Mouse (Mus musculus) stomach, embryonic 14.5 days (tissue): Measurements from ENCODE around the gene Muc3. TPM values are rescaled to one million over a fixed set of nuclear protein-coding genes. Genes with fewer than 3 reads are reported as not detected.

Experiments used
- ATAC-seq: fragments of 200-750 bp; cut with Nextera tagmentation; 2 replicates; pipeline ENCODE4 v1.8.0; 2017; ENCODE audit warnings: low read depth, moderate TSS enrichment; ENCODE audit not compliant: insufficient number of reproducible peaks, insufficient read depth, low FRiP score
- H3K27ac ChIP-seq: fragments of 300-500 bp; sonication (generic); 2 replicates; pipeline ENCODE4 v1.5.1; 2014; ENCODE audit warnings: mild to moderate bottlenecking, low read length, moderate library complexity, mixed read lengths
- H3K27me3 ChIP-seq: fragments of 300-500 bp; sonication (generic); 2 replicates; pipeline ENCODE4 v1.6.1; 2014; ENCODE audit warnings: low read length, control low read depth, mixed read lengths; ENCODE audit not compliant: control insufficient read depth, insufficient read depth
- H3K36me3 ChIP-seq: fragments of 300-500 bp; sonication (generic); 2 replicates; pipeline ENCODE4 v1.6.1; 2014; ENCODE audit warnings: mild to moderate bottlenecking, control low read depth, low read length, moderate library complexity, mixed read lengths; ENCODE audit not compliant: control insufficient read depth, insufficient read depth
- H3K4me1 ChIP-seq: fragments of 300-500 bp; sonication (generic); 2 replicates; pipeline ENCODE4 v1.6.1; 2014; ENCODE audit warnings: low read length, control low read depth, mixed read lengths; ENCODE audit not compliant: control insufficient read depth, insufficient read depth
- H3K4me2 ChIP-seq: fragments of 300-500 bp; sonication (generic); replicated peaks from 2 replicates; pipeline ENCODE4 v1.6.1; 2014; ENCODE audit warnings: low read depth, low read length, control low read depth
- H3K4me3 ChIP-seq: fragments of 300-500 bp; sonication (generic); 2 replicates; pipeline ENCODE4 v1.5.1; 2014; ENCODE audit warnings: low read depth, low read length, control low read depth
- H3K9ac ChIP-seq: fragments of 300-500 bp; sonication (generic); replicated peaks from 2 replicates; pipeline ENCODE4 v1.6.1; 2014; ENCODE audit warnings: low read depth, mild to moderate bottlenecking, control low read depth, low read length, moderate library complexity, mixed read lengths
- H3K9me3 ChIP-seq: fragments of 300-500 bp; sonication (generic); 2 replicates; pipeline ENCODE4 v1.6.1; 2016; ENCODE audit warnings: low read depth, low read length, control low read depth; ENCODE audit not compliant: control insufficient read depth
- WGBS: fragments of 180-500 bp; shearing (Covaris S2); extraction: QIAGEN DNeasy Blood & Tissue Kit; methylation state at CpG from one replicate; pipeline ENCODE4 v1.1.7; 2014; 5-methylcytosine and 5-hydroxymethylcytosine counted together
- polyA plus RNA-seq: library from polyadenylated mRNA; unstranded; fragments of >200 nt; fragmentation: Nextera tagmentation; extraction: Ambion mirVana; gene quantifications from 2 replicates; pipeline ENCODE4 v1.2.1, GENCODE M21; 2014

Gene Muc3
- polyA plus RNA-seq, 1 experiment from 2014 or later: not detected

GRCm38 (mm10) chr5:137107670-137108069, 41.5 kb downstream of the Muc3 start:
- Histone ChIP-seq H3K36me3 (0 out of 2 replicates have a peak, but pooled peaks cover 2% of the 10 kb centered on the region), H3K27me3 (no peaks in the 10 kb centered on the region), H3K4me3 (no peak overlapping the region), H3K4me1 (no peaks in the 10 kb centered on the region), H3K4me2 (no peak overlapping the region), H3K9me3 (no peaks in the 10 kb centered on the region), H3K27ac (no peak overlapping the region), H3K9ac (no peak overlapping the region)
- 82% methylated on average over 8 of the region's 8 CpGs for WGBS
- ATAC-seq: no peak

- 7% methylated on average over 6 of the region's 6 CpGs for WGBS
- no peak overlapping the region for H3K27ac ChIP-seq
- H3K4me2 ChIP-seq: no peak overlapping the region
- H3K36me3 ChIP-seq: no peaks in the 10 kb centered on the region
- no peak for ATAC-seq
- no peaks in the 10 kb centered on the region for H3K27me3 ChIP-seq
- H3K9me3 ChIP-seq: no peaks in the 10 kb centered on the region
- no peak overlapping the region for H3K4me3 ChIP-seq
- H3K9ac ChIP-seq: no peak overlapping the region
- H3K4me1 ChIP-seq: no peaks in the 10 kb centered on the region
These were observed 42.1 kb downstream of the Muc3 start for GRCm38 (mm10) chr5:137107024-137107423.

GRCm38 (mm10) chr5:137106434-137106833, 42.7 kb downstream of the Muc3 start:
- Histone ChIP-seq H3K4me3 (no peak overlapping the region), H3K9me3 (no peaks in the 10 kb centered on the region), H3K4me1 (no peaks in the 10 kb centered on the region), H3K27ac (no peak overlapping the region), H3K9ac (no peak overlapping the region), H3K4me2 (no peak overlapping the region), H3K36me3 (no peaks in the 10 kb centered on the region), H3K27me3 (no peaks in the 10 kb centered on the region)
- no peak for ATAC-seq
- WGBS: 71% methylated on average over 4 of the region's 4 CpGs

GRCm38 (mm10) chr5:137103969-137104368, 45.2 kb downstream of the Muc3 start:
- ATAC-seq: no peak
- H3K36me3 ChIP-seq: no peaks in the 10 kb centered on the region
- H3K4me1 ChIP-seq: no peaks in the 10 kb centered on the region
- H3K27ac ChIP-seq: no peak overlapping the region
- H3K4me3 ChIP-seq: no peak overlapping the region
- H3K9me3 ChIP-seq: no peaks in the 10 kb centered on the region
- WGBS: 89% methylated on average over 2 of the region's 2 CpGs
- H3K27me3 ChIP-seq: no peaks in the 10 kb centered on the region
- no peak overlapping the region for H3K4me2 ChIP-seq
- H3K9ac ChIP-seq: no peak overlapping the region

- H3K9ac ChIP-seq: no peak overlapping the region
- no peak overlapping the region for H3K27ac ChIP-seq
- 65% methylated on average over 28 of the region's 28 CpGs for WGBS
- H3K4me1 ChIP-seq: no peaks in the 10 kb centered on the region
- no peaks in the 10 kb centered on the region for H3K27me3 ChIP-seq
- no peak overlapping the region for H3K4me2 ChIP-seq
- peak; percentile 77; the same call in 1 of the 2 replicates for ATAC-seq
- H3K36me3 ChIP-seq: no peaks in the 10 kb centered on the region
- no peaks in the 10 kb centered on the region for H3K9me3 ChIP-seq
- H3K4me3 ChIP-seq: no peak overlapping the region
These were observed 46.3 kb downstream of the Muc3 start for GRCm38 (mm10) chr5:137102575-137103522.

GRCm38 (mm10) chr5:137102078-137102477, 47.0 kb downstream of the Muc3 start:
- Histone ChIP-seq H3K4me1 (no peaks in the 10 kb centered on the region), H3K36me3 (no peaks in the 10 kb centered on the region), H3K9me3 (no peaks in the 10 kb centered on the region), H3K9ac (no peak overlapping the region), H3K27ac (no peak overlapping the region), H3K4me2 (no peak overlapping the region), H3K4me3 (no peak overlapping the region), H3K27me3 (no peaks in the 10 kb centered on the region)
- WGBS: 72% methylated on average over 10 of the region's 10 CpGs
- ATAC-seq: no peak

GRCm38 (mm10) chr5:137100660-137101059, 48.5 kb downstream of the Muc3 start:
- no peaks in the 10 kb centered on the region for H3K4me1 ChIP-seq
- no peak overlapping the region for H3K4me3 ChIP-seq
- 54% methylated on average over 4 of the region's 4 CpGs for WGBS
- no peak overlapping the region for H3K4me2 ChIP-seq
- ATAC-seq: no peak
- H3K9me3 ChIP-seq: no peaks in the 10 kb centered on the region
- H3K9ac ChIP-seq: no peak overlapping the region
- no peaks in the 10 kb centered on the region for H3K36me3 ChIP-seq
- H3K27ac ChIP-seq: no peak overlapping the region
- no peaks in the 10 kb centered on the region for H3K27me3 ChIP-seq

GRCm38 (mm10) chr5:137098418-137098817, 50.7 kb downstream of the Muc3 start:
- ATAC-seq: no peak
- H3K9me3 ChIP-seq: no peaks in the 10 kb centered on the region
- H3K4me1 ChIP-seq: no peaks in the 10 kb centered on the region
- no peak overlapping the region for H3K9ac ChIP-seq
- H3K36me3 ChIP-seq: no peaks in the 10 kb centered on the region
- H3K4me3 ChIP-seq: no peak overlapping the region
- no peak overlapping the region for H3K27ac ChIP-seq
- 60% methylated on average over 11 of the region's 11 CpGs for WGBS
- no peak overlapping the region for H3K4me2 ChIP-seq
- no peaks in the 10 kb centered on the region for H3K27me3 ChIP-seq
